Mouse (Mus musculus) liver, embryonic 16.5 days (tissue): Measurements from ENCODE around the gene Prkg1. TPM values are rescaled to one million over a fixed set of nuclear protein-coding genes. Genes with fewer than 3 reads are reported as not detected.
A peak's percentile ranks its signal among the peaks of the same experiment; 100 is the strongest.

Source experiments
- ATAC-seq: fragments of 200-750 bp; cut with Nextera tagmentation; 2 replicates; pipeline ENCODE4 v1.8.0; 2017; ENCODE audit warnings: low read depth, mild to moderate bottlenecking, moderate number of reproducible peaks, moderate library complexity
- H3K27ac ChIP-seq: fragments of 300-500 bp; sonication (generic); 2 replicates; pipeline ENCODE4 v1.5.1; 2014; ENCODE audit warnings: mild to moderate bottlenecking, low read length
- H3K27me3 ChIP-seq: fragments of 300-500 bp; sonication (generic); 2 replicates; pipeline ENCODE4 v1.6.1; 2014; ENCODE audit warnings: low read depth, low read length, mixed read lengths; ENCODE audit not compliant: control insufficient read depth, insufficient read depth
- H3K36me3 ChIP-seq: fragments of 300-500 bp; sonication (generic); 2 replicates; pipeline ENCODE4 v1.6.1; 2014; ENCODE audit warnings: mild to moderate bottlenecking; ENCODE audit not compliant: control insufficient read depth, insufficient read depth
- H3K4me1 ChIP-seq: fragments of 300-500 bp; sonication (generic); 2 replicates; pipeline ENCODE4 v1.6.1; 2014; ENCODE audit warnings: low read depth, low read length, mixed read lengths; ENCODE audit not compliant: control insufficient read depth
- H3K4me2 ChIP-seq: fragments of 300-500 bp; sonication (generic); 2 replicates; pipeline ENCODE4 v1.6.1; 2014; ENCODE audit warnings: low read depth, low read length, mixed read lengths
- H3K4me3 ChIP-seq: fragments of 300-500 bp; sonication (generic); 2 replicates; pipeline ENCODE4 v1.5.1; 2014; ENCODE audit warnings: low read depth, mild to moderate bottlenecking, low read length
- H3K9ac ChIP-seq: fragments of 300-500 bp; sonication (generic); 2 replicates; pipeline ENCODE4 v1.6.1; 2014; ENCODE audit warnings: low read depth, low read length
- H3K9me3 ChIP-seq: fragments of 300-500 bp; sonication (generic); replicated peaks from 2 replicates; pipeline ENCODE4 v1.6.1; 2016; ENCODE audit warnings: low read length; ENCODE audit not compliant: control insufficient read depth
- WGBS: fragments of 180-500 bp; shearing (Covaris S2); extraction: QIAGEN DNeasy Blood & Tissue Kit; methylation state at CpG from one replicate; pipeline ENCODE4 v1.1.7; 2014; ENCODE audit not compliant: insufficient replicate concordance; 5-methylcytosine and 5-hydroxymethylcytosine counted together
- polyA plus RNA-seq: library from polyadenylated mRNA; unstranded; fragments of >200 nt; fragmentation: Nextera tagmentation; extraction: Ambion mirVana; gene quantifications from 2 replicates; pipeline ENCODE4 v1.2.1, GENCODE M21; 2015

Gene Prkg1
- polyA plus RNA-seq, 1 experiment from 2014 or later, result 1.3 TPM

DNA sequence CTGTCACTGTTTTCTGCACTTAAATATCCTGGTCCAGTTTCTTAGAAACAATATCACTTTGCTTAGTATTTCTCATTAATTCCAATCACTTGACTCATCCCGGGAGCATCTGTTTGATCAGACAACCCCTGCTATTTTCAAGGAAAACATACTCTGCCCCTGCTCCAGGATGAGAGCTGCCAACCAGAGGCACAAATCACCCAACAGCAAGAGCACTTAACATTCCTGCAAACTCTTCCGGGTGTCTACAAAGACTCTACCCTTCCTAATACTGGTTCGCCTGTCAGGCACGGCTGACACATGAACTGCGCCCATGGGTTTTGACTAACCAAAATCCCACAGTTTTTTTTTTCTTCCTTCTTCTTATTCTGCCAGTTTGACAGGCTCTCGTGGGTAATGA is 65.9 kb downstream of the Prkg1 start:
- no peaks in the 10 kb centered on the region for H3K36me3 ChIP-seq
- H3K4me1 ChIP-seq, result no peaks in the 10 kb centered on the region
- no peak overlapping the region for H3K4me2 ChIP-seq
- ATAC-seq, result no peak
- WGBS, result 50% methylated on average over 6 of the region's 6 CpGs
- no peaks in the 10 kb centered on the region for H3K27me3 ChIP-seq
- H3K9ac ChIP-seq, result no peak overlapping the region
- no peak overlapping the region for H3K27ac ChIP-seq
- no peaks in the 10 kb centered on the region for H3K9me3 ChIP-seq
- H3K4me3 ChIP-seq, result no peak overlapping the region

- WGBS, result 22% methylated on average over 1 of the region's 1 CpGs
- Histone ChIP-seq H3K4me2 (no peak overlapping the region), H3K27ac (no peak overlapping the region), H3K27me3 (no peaks in the 10 kb centered on the region), H3K36me3 (no peaks in the 10 kb centered on the region), H3K4me3 (no peak overlapping the region), H3K4me1 (no peaks in the 10 kb centered on the region), H3K9me3 (no peaks in the 10 kb centered on the region), H3K9ac (no peak overlapping the region)
- no peak for ATAC-seq
These were observed 84.0 kb downstream of the Prkg1 start for GRCm38 (mm10) chr19:31680821-31681220.

GRCm38 (mm10) chr19:31678324-31678723 is 86.5 kb downstream of the Prkg1 start:
- Histone ChIP-seq H3K4me3 (no peak overlapping the region), H3K36me3 (no peaks in the 10 kb centered on the region), H3K4me1 (no peaks in the 10 kb centered on the region), H3K27me3 (no peaks in the 10 kb centered on the region), H3K27ac (no peak overlapping the region), H3K4me2 (no peak overlapping the region), H3K9me3 (no peaks in the 10 kb centered on the region), H3K9ac (no peak overlapping the region)
- no peak for ATAC-seq
- 27% methylated on average over 5 of the region's 5 CpGs for WGBS

DNA sequence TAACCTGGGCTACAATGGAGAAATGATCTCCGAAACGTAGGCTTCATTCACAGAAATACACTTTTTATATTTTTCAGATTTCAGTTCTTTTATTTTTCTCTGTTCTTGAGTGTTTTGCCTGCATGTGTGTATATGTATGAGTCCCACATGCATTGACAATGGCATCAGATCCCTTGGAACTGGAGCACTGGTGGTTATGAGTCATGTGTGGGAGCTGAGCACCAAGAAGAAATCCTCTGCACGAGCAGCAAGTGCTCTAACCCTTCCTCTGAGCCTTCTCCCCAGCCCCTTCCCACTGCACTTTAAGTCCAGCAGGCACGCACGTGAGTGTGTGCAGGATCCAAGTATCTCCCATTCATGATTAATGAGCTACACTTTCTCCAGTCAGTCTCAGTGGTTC is 93.1 kb downstream of the Prkg1 start:
- 54% methylated on average over 5 of the region's 5 CpGs for WGBS
- Histone ChIP-seq H3K4me2 (no peak overlapping the region), H3K27ac (no peak overlapping the region), H3K9ac (no peak overlapping the region), H3K27me3 (no peaks in the 10 kb centered on the region), H3K4me3 (no peak overlapping the region), H3K36me3 (no peaks in the 10 kb centered on the region), H3K9me3 (no peaks in the 10 kb centered on the region), H3K4me1 (no peaks in the 10 kb centered on the region)
- ATAC-seq, result no peak

DNA sequence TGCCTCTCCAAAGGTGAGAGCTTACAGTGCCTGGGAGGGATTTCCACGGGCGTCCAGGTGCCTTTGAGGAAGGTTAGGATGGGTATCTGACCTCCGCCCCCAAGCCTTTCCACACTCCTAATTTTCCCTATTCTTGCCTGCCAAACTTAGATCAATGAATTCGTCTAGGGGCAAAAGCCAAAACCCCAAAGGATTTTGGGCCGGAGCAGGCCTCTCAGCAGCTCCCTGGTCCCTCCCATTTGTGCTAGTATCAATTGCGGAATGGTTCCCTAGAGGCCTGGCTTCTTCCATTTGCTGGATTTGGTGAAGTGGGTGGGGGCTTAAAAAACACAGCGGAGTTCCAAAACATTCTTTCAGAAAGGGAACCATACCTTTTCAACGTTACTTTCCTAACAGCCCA is 99.8 kb downstream of the Prkg1 start:
- no peak for ATAC-seq
- no peaks in the 10 kb centered on the region for H3K36me3 ChIP-seq
- no peak overlapping the region for H3K27ac ChIP-seq
- 15% methylated on average over 8 of the region's 8 CpGs for WGBS
- no peaks in the 10 kb centered on the region; the same call in 1 of the 2 replicates for H3K4me1 ChIP-seq
- peaks cover 19% of the 10 kb centered on the region for H3K27me3 ChIP-seq
- H3K9me3 ChIP-seq, result no peaks in the 10 kb centered on the region
- H3K9ac ChIP-seq, result no peak overlapping the region
- H3K4me2 ChIP-seq, result peak overlapping the region; percentile 52
- peak overlapping the region; percentile 51; the same call in 1 of the 2 replicates for H3K4me3 ChIP-seq

- peak overlapping the region; percentile 51 for H3K4me3 ChIP-seq
- peak overlapping the region; percentile 52 for H3K4me2 ChIP-seq
- H3K9ac ChIP-seq, result 0 out of 2 replicates have a peak overlapping the region, but pooled peaks have one; percentile 9
- ATAC-seq, result peak; percentile 41; the same call in 1 of the 2 replicates
- H3K27me3 ChIP-seq, result peaks cover 19% of the 10 kb centered on the region
- H3K4me1 ChIP-seq, result no peaks in the 10 kb centered on the region; the same call in 1 of the 2 replicates
- H3K36me3 ChIP-seq, result no peaks in the 10 kb centered on the region
- no peaks in the 10 kb centered on the region for H3K9me3 ChIP-seq
- under 1% methylated on average over 52 of the region's 52 CpGs for WGBS
- H3K27ac ChIP-seq, result no peak overlapping the region
These were observed 100.5 kb downstream of the Prkg1 start for GRCm38 (mm10) chr19:31664159-31664991.

GRCm38 (mm10) chr19:31663437-31664158 is 101.2 kb downstream of the Prkg1 start:
- no peaks in the 10 kb centered on the region; the same call in 1 of the 2 replicates for H3K4me1 ChIP-seq
- no peaks in the 10 kb centered on the region for H3K9me3 ChIP-seq
- H3K36me3 ChIP-seq, result no peaks in the 10 kb centered on the region
- no peak for ATAC-seq
- WGBS, result 5% methylated on average over 39 of the region's 39 CpGs
- no peak overlapping the region for H3K9ac ChIP-seq
- peak overlapping the region; percentile 52 for H3K4me2 ChIP-seq
- no peak overlapping the region for H3K27ac ChIP-seq
- H3K27me3 ChIP-seq, result peaks cover 19% of the 10 kb centered on the region
- H3K4me3 ChIP-seq, result peak overlapping the region; percentile 51

DNA sequence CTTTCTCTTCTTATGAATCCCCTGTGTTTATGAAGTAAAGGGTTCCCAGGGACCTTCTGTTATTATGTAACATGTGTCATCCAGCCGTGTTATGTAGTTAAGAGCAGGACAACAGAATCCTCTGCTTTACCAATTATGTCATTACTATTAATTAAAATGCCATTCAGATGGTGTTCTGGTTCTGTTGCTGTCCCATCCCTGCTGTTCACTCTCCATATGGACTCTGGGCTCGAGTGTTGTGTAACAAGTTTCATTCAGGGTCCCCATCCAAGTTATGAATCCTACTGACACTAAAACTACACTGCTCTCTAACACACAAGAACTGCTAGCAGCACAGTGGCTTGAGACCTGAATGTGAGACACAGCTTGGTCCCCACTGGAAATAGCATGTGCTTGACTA is 102.0 kb downstream of the Prkg1 start:
- no peak for ATAC-seq
- Histone ChIP-seq H3K4me2 (no peak overlapping the region), H3K4me3 (no peak overlapping the region)

More for the DNA sequence above, 102.0 kb downstream of the Prkg1 start:
- H3K27ac ChIP-seq, result no peak overlapping the region
- 25% methylated on average over 2 of the region's 2 CpGs for WGBS
- H3K27me3 ChIP-seq, result peaks cover 19% of the 10 kb centered on the region
- no peak overlapping the region for H3K9ac ChIP-seq
- H3K4me1 ChIP-seq, result no peaks in the 10 kb centered on the region; the same call in 1 of the 2 replicates
- no peaks in the 10 kb centered on the region for H3K36me3 ChIP-seq
- no peaks in the 10 kb centered on the region for H3K9me3 ChIP-seq
